Mouse (Mus musculus) hindbrain, embryonic 12.5 days (tissue): ENCODE measurements around the gene Tmem87b. TPM values are rescaled to one million over a fixed set of nuclear protein-coding genes. Genes with fewer than 3 reads are reported as not detected.

ENCODE experiments used
- ATAC-seq: fragments of 200-750 bp; cut with Nextera tagmentation; 2 replicates; pipeline ENCODE4 v1.8.0; 2017; ENCODE audit warnings: moderate TSS enrichment; ENCODE audit not compliant: low FRiP score
- H3K27ac ChIP-seq: fragments of 300-500 bp; sonication (generic); 2 replicates; pipeline ENCODE4 v1.5.1; 2016; ENCODE audit warnings: mild to moderate bottlenecking
- H3K27me3 ChIP-seq: fragments of 300-500 bp; sonication (generic); 2 replicates; pipeline ENCODE4 v1.6.1; 2016; ENCODE audit warnings: mild to moderate bottlenecking
- H3K36me3 ChIP-seq: fragments of 300-500 bp; sonication (generic); 2 replicates; pipeline ENCODE4 v1.6.1; 2016; ENCODE audit warnings: mild to moderate bottlenecking
- H3K4me1 ChIP-seq: fragments of 300-500 bp; sonication (generic); 2 replicates; pipeline ENCODE4 v1.6.1; 2016
- H3K4me2 ChIP-seq: fragments of 300-500 bp; sonication (generic); replicated peaks from 2 replicates; pipeline ENCODE4 v1.6.1; 2016; ENCODE audit warnings: mild to moderate bottlenecking
- H3K4me3 ChIP-seq: fragments of 300-500 bp; sonication (generic); 2 replicates; pipeline ENCODE4 v1.5.1; 2016; ENCODE audit warnings: mild to moderate bottlenecking
- H3K9ac ChIP-seq: fragments of 300-500 bp; sonication (generic); 2 replicates; pipeline ENCODE4 v1.6.1; 2016; ENCODE audit warnings: mild to moderate bottlenecking, moderate library complexity
- H3K9me3 ChIP-seq: fragments of 300-500 bp; sonication (generic); replicated peaks from 2 replicates; pipeline ENCODE4 v1.6.1; 2016; ENCODE audit warnings: mild to moderate bottlenecking
- WGBS: fragments of 180-500 bp; shearing (Covaris S2); methylation state at CpG from one replicate; pipeline ENCODE4 v1.1.7; 2016; 5-methylcytosine and 5-hydroxymethylcytosine counted together
- polyA plus RNA-seq: library from polyadenylated mRNA; unstranded; fragments of >200 nt; fragmentation: Nextera tagmentation; extraction: Ambion mirVana; gene quantifications from 2 replicates; pipeline ENCODE4 v1.2.1, GENCODE M21; 2016

The Tmem87b gene
- polyA plus RNA-seq, 1 experiment from 2014 or later: 35.2 TPM

GRCm38 (mm10) chr2:128823893-128824292 lies 6.0 kb downstream of the Tmem87b start:
- no peaks in the 10 kb centered on the region for H3K27me3 ChIP-seq
- no peak overlapping the region for H3K27ac ChIP-seq
- peaks cover 10% of the 10 kb centered on the region for H3K4me1 ChIP-seq
- ATAC-seq: no peak
- no peak overlapping the region for H3K4me2 ChIP-seq
- WGBS: 93% methylated on average over 5 of the region's 5 CpGs
- H3K9me3 ChIP-seq: no peaks in the 10 kb centered on the region
- no peak overlapping the region for H3K9ac ChIP-seq
- no peak overlapping the region for H3K4me3 ChIP-seq
- peaks cover 25% of the 10 kb centered on the region for H3K36me3 ChIP-seq

- Histone ChIP-seq H3K4me1 (no peaks in the 10 kb centered on the region), H3K27ac (no peak overlapping the region), H3K9ac (no peak overlapping the region), H3K36me3 (peaks cover 44% of the 10 kb centered on the region), H3K4me2 (no peak overlapping the region), H3K9me3 (no peaks in the 10 kb centered on the region), H3K4me3 (no peak overlapping the region), H3K27me3 (no peaks in the 10 kb centered on the region)
- no peak for ATAC-seq
- 92% methylated on average over 1 of the region's 1 CpGs for WGBS
Measured at GRCm38 (mm10) chr2:128827787-128828186, 9.9 kb downstream of the Tmem87b start.

GRCm38 (mm10) chr2:128832611-128833010 lies 14.7 kb downstream of the Tmem87b start:
- Histone ChIP-seq H3K9me3 (no peaks in the 10 kb centered on the region), H3K36me3 (peaks cover 72% of the 10 kb centered on the region), H3K27me3 (no peaks in the 10 kb centered on the region), H3K27ac (no peak overlapping the region), H3K9ac (no peak overlapping the region), H3K4me2 (no peak overlapping the region), H3K4me3 (no peak overlapping the region), H3K4me1 (no peaks in the 10 kb centered on the region)
- 96% methylated on average over 3 of the region's 3 CpGs for WGBS
- ATAC-seq: no peak

GRCm38 (mm10) chr2:128833035-128833434 lies 15.1 kb downstream of the Tmem87b start:
- H3K36me3 ChIP-seq: peaks cover 72% of the 10 kb centered on the region
- H3K4me1 ChIP-seq: no peaks in the 10 kb centered on the region
- WGBS: 95% methylated on average over 2 of the region's 2 CpGs
- H3K9ac ChIP-seq: no peak overlapping the region
- no peak overlapping the region for H3K4me3 ChIP-seq
- no peak for ATAC-seq
- H3K27ac ChIP-seq: no peak overlapping the region
- H3K9me3 ChIP-seq: no peaks in the 10 kb centered on the region
- no peak overlapping the region for H3K4me2 ChIP-seq
- no peaks in the 10 kb centered on the region for H3K27me3 ChIP-seq

- ATAC-seq: no peak
- WGBS: 98% methylated on average over 2 of the region's 2 CpGs
Measured at GRCm38 (mm10) chr2:128833435-128833834, 15.5 kb downstream of the Tmem87b start.

GRCm38 (mm10) chr2:128837531-128837930 lies 19.6 kb downstream of the Tmem87b start:
- Histone ChIP-seq H3K27me3 (no peaks in the 10 kb centered on the region), H3K36me3 (peaks cover 70% of the 10 kb centered on the region), H3K27ac (no peak overlapping the region), H3K4me2 (no peak overlapping the region), H3K4me1 (no peaks in the 10 kb centered on the region), H3K9me3 (no peaks in the 10 kb centered on the region), H3K9ac (no peak overlapping the region), H3K4me3 (no peak overlapping the region)
- 94% methylated on average over 8 of the region's 8 CpGs for WGBS
- ATAC-seq: no peak

More at GRCm38 (mm10) chr2:128833435-128833834, 15.5 kb downstream of the Tmem87b start:
- Histone ChIP-seq H3K9ac (no peak overlapping the region), H3K27ac (no peak overlapping the region), H3K36me3 (peaks cover 69% of the 10 kb centered on the region), H3K27me3 (no peaks in the 10 kb centered on the region), H3K4me1 (no peaks in the 10 kb centered on the region), H3K4me2 (no peak overlapping the region), H3K9me3 (no peaks in the 10 kb centered on the region), H3K4me3 (no peak overlapping the region)

GRCm38 (mm10) chr2:128838611-128839010 lies 20.7 kb downstream of the Tmem87b start:
- no peak for ATAC-seq

GRCm38 (mm10) chr2:128839501-128839900 lies 21.6 kb downstream of the Tmem87b start:
- Histone ChIP-seq H3K9ac (no peak overlapping the region), H3K36me3 (peaks cover 66% of the 10 kb centered on the region), H3K4me2 (no peak overlapping the region), H3K4me3 (no peak overlapping the region), H3K27me3 (no peaks in the 10 kb centered on the region), H3K27ac (no peak overlapping the region), H3K9me3 (no peaks in the 10 kb centered on the region), H3K4me1 (no peaks in the 10 kb centered on the region)
- ATAC-seq: no peak
- WGBS: 84% methylated on average over 2 of the region's 2 CpGs

More at GRCm38 (mm10) chr2:128838611-128839010, 20.7 kb downstream of the Tmem87b start:
- Histone ChIP-seq H3K27me3 (no peaks in the 10 kb centered on the region), H3K4me3 (no peak overlapping the region), H3K4me1 (no peaks in the 10 kb centered on the region), H3K36me3 (peaks cover 69% of the 10 kb centered on the region), H3K4me2 (no peak overlapping the region), H3K9ac (no peak overlapping the region), H3K9me3 (no peaks in the 10 kb centered on the region), H3K27ac (no peak overlapping the region)
- 93% methylated on average over 3 of the region's 3 CpGs for WGBS

- Histone ChIP-seq H3K36me3 (peaks cover 66% of the 10 kb centered on the region), H3K9me3 (no peaks in the 10 kb centered on the region), H3K4me1 (no peaks in the 10 kb centered on the region), H3K27ac (no peak overlapping the region), H3K4me3 (no peak overlapping the region), H3K4me2 (no peak overlapping the region), H3K9ac (no peak overlapping the region), H3K27me3 (no peaks in the 10 kb centered on the region)
- no peak for ATAC-seq
- 95% methylated on average over 8 of the region's 8 CpGs for WGBS
Measured at GRCm38 (mm10) chr2:128842437-128842836, 24.5 kb downstream of the Tmem87b start.

GRCm38 (mm10) chr2:128850036-128850435 lies 32.1 kb downstream of the Tmem87b start:
- H3K36me3 ChIP-seq: peaks cover 69% of the 10 kb centered on the region
- no peak for ATAC-seq
- H3K4me2 ChIP-seq: no peak overlapping the region
- no peaks in the 10 kb centered on the region for H3K27me3 ChIP-seq
- H3K9me3 ChIP-seq: no peaks in the 10 kb centered on the region
- H3K4me1 ChIP-seq: no peaks in the 10 kb centered on the region
- no peak overlapping the region for H3K9ac ChIP-seq
- 92% methylated on average over 2 of the region's 2 CpGs for WGBS
- no peak overlapping the region for H3K4me3 ChIP-seq
- no peak overlapping the region for H3K27ac ChIP-seq

GRCm38 (mm10) chr2:128856673-128857072 lies 38.8 kb downstream of the Tmem87b start:
- Histone ChIP-seq H3K4me3 (no peak overlapping the region), H3K9me3 (no peaks in the 10 kb centered on the region), H3K9ac (no peak overlapping the region), H3K27me3 (no peaks in the 10 kb centered on the region), H3K4me2 (no peak overlapping the region), H3K27ac (no peak overlapping the region), H3K36me3 (peaks cover 16% of the 10 kb centered on the region), H3K4me1 (no peaks in the 10 kb centered on the region)
- WGBS: 92% methylated on average over 1 of the region's 1 CpGs
- no peak for ATAC-seq

- Histone ChIP-seq H3K4me2 (no peak overlapping the region), H3K36me3 (no peaks in the 10 kb centered on the region), H3K27ac (no peak overlapping the region), H3K4me3 (no peak overlapping the region), H3K27me3 (peaks cover under 1% of the 10 kb centered on the region), H3K4me1 (peaks cover under 1% of the 10 kb centered on the region), H3K9me3 (no peaks in the 10 kb centered on the region), H3K9ac (no peak overlapping the region)
- ATAC-seq: no peak
- WGBS: 91% methylated on average over 6 of the region's 6 CpGs
Measured at GRCm38 (mm10) chr2:128858962-128859361, 41.0 kb downstream of the Tmem87b start.

GRCm38 (mm10) chr2:128859861-128860260 lies 41.9 kb downstream of the Tmem87b start:
- Histone ChIP-seq H3K36me3 (no peaks in the 10 kb centered on the region), H3K4me2 (no peak overlapping the region), H3K27me3 (peaks cover 7% of the 10 kb centered on the region), H3K9ac (no peak overlapping the region), H3K27ac (no peak overlapping the region), H3K4me3 (no peak overlapping the region), H3K9me3 (no peaks in the 10 kb centered on the region), H3K4me1 (peaks cover 5% of the 10 kb centered on the region)
- WGBS: 76% methylated on average over 3 of the region's 3 CpGs
- ATAC-seq: no peak
